Mouse (Mus musculus): ENCODE measurements around the gene Lmntd1. TPM values are rescaled to one million over a fixed set of nuclear protein-coding genes. Genes with fewer than 3 reads are reported as not detected.
"Not testable (repeated sequence)": the region's sequence is repeated elsewhere in the genome, so short reads cannot be mapped to it uniquely, and the experiment has no call there.

Lmntd1 gene
- polyA plus RNA-seq, 1 experiment, result not detected

- no peak overlapping the region for H3K4me3 ChIP-seq (ENCODE audit: insufficient read depth, low read depth, low read length)
- H3K4me1 ChIP-seq (ENCODE audit: control insufficient read depth, insufficient read depth, insufficient read length, low read length), result no peaks in the 10 kb centered on the region
- H3K27ac ChIP-seq (replicated peaks; ENCODE audit: low read depth, low read length), result no peak overlapping the region
Observed at GRCm38 (mm10) chr6:145353806-145354205, 260.3 kb downstream of the Lmntd1 start.

GRCm38 (mm10) chr6:145352705-145353104, 261.4 kb downstream of the Lmntd1 start:
- Histone ChIP-seq H3K4me3 (ENCODE audit: insufficient read depth, low read depth, low read length) (no peak overlapping the region), H3K27ac (replicated peaks; ENCODE audit: low read depth, low read length) (no peak overlapping the region), H3K4me1 (ENCODE audit: control insufficient read depth, insufficient read depth, insufficient read length, low read length) (no peaks in the 10 kb centered on the region)

DNA sequence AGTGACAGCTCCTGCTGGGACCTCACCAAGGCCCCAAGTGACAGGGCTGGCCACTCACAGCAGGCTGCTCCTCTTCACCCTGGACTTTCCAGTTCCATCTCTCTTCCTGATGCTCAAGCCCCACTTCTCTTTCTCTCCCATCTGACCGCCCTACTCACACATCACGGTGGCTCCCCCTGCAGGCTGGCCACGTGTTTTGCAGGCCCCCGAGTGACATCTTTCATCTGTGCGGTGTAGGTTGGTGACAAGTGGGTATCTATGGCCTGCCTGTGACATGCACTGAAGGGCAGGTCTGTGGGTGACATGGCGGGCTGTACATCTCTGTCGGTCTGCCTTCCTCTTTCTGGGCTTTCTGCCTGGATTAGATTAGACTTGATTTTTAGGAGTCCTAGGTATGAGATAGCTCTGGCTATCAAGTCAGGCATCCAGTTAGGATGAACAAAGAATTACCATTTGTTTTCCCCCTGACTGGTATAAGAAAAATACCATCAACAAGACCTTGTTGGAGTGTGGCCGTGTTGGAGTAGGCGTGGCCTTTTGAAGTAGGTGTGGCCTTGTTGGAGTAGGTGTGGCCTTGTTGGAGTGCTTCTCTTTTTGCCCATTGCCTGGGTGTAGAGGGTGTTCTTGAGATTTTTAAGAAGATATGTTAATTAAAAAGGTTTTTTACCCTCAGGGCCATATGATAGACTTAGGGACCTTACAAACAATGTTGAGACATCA, 265.8 kb downstream of the Lmntd1 start:
- Histone ChIP-seq H3K27ac (replicated peaks; ENCODE audit: low read depth, low read length) (no peak overlapping the region), H3K4me3 (ENCODE audit: insufficient read depth, low read depth, low read length) (no peak overlapping the region), H3K4me1 (ENCODE audit: control insufficient read depth, insufficient read depth, insufficient read length, low read length) (no peaks in the 10 kb centered on the region)

DNA sequence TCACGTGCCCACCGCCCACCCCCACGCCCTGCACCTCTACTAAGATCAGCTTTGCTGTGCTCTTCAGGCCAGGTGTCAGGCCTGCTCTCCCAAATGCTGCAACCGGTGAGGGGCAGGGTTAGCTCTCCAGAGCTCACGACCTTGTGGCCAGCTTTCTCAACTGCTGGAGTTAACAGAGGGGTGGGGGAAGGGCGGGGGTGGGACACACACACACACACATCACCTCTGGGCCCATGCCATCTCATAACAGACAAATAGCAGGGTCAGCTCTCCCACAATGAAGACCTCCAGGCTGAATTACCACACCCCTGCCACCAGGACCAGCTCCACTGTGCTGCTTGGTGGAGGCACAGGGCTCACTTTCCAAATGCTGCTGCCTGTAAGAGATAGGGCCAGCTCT, 266.5 kb downstream of the Lmntd1 start:
- Histone ChIP-seq H3K4me1 (ENCODE audit: control insufficient read depth, insufficient read depth, insufficient read length, low read length) (no peaks in the 10 kb centered on the region), H3K4me3 (ENCODE audit: insufficient read depth, low read depth, low read length) (no peak overlapping the region), H3K27ac (replicated peaks; ENCODE audit: low read depth, low read length) (no peak overlapping the region)

GRCm38 (mm10) chr6:145346789-145347557, 267.1 kb downstream of the Lmntd1 start:
- Histone ChIP-seq H3K4me3 (ENCODE audit: insufficient read depth, low read depth, low read length) (no peak overlapping the region), H3K27ac (replicated peaks; ENCODE audit: low read depth, low read length) (no peak overlapping the region), H3K4me1 (ENCODE audit: control insufficient read depth, insufficient read depth, insufficient read length, low read length) (no peaks in the 10 kb centered on the region)

DNA sequence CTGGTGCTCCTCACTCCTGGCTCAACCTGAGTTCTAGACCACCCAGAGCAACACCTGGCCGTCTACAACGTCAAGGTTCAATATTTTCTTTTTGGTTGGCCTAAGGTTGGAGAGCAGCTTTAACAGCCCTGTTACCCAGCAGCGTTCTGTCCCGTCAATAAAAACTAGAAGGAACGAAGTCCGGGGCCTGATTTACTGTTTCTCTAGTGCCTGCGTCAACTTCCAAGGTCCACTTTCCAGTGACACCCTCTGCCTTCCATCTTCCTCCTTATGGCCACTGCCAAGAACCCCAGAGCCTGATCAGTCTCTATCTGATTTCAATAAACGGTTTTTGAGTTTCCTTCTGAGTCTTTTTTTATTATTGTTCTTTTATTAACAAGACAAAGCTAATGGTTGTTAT, 267.8 kb downstream of the Lmntd1 start:
- Histone ChIP-seq H3K27ac (replicated peaks; ENCODE audit: low read depth, low read length) (no peak overlapping the region), H3K4me3 (ENCODE audit: insufficient read depth, low read depth, low read length) (no peak overlapping the region)

GRCm38 (mm10) chr6:145344719-145345118, 269.4 kb downstream of the Lmntd1 start:
- no peak overlapping the region for H3K4me3 ChIP-seq (ENCODE audit: insufficient read depth, low read depth, low read length)
- no peak overlapping the region for H3K27ac ChIP-seq (replicated peaks; ENCODE audit: low read depth, low read length)
- no peaks in the 10 kb centered on the region for H3K4me1 ChIP-seq (ENCODE audit: control insufficient read depth, insufficient read depth, insufficient read length, low read length)

More for the DNA sequence above, 267.8 kb downstream of the Lmntd1 start:
- no peaks in the 10 kb centered on the region for H3K4me1 ChIP-seq (ENCODE audit: control insufficient read depth, insufficient read depth, insufficient read length, low read length)

- no peak overlapping the region for H3K27ac ChIP-seq (replicated peaks; ENCODE audit: low read depth, low read length)
- no peaks in the 10 kb centered on the region for H3K4me1 ChIP-seq (ENCODE audit: control insufficient read depth, insufficient read depth, insufficient read length, low read length)
- H3K4me3 ChIP-seq (ENCODE audit: insufficient read depth, low read depth, low read length), result no peak overlapping the region
Observed at GRCm38 (mm10) chr6:145343457-145343856, 270.7 kb downstream of the Lmntd1 start.

- H3K4me1 ChIP-seq (ENCODE audit: control insufficient read depth, insufficient read depth, insufficient read length, low read length), result no peaks in the 10 kb centered on the region
- no peak overlapping the region for H3K4me3 ChIP-seq (ENCODE audit: insufficient read depth, low read depth, low read length)
- H3K27ac ChIP-seq (replicated peaks; ENCODE audit: low read depth, low read length), result no peak overlapping the region
Observed at GRCm38 (mm10) chr6:145342836-145343235, 271.3 kb downstream of the Lmntd1 start.

DNA sequence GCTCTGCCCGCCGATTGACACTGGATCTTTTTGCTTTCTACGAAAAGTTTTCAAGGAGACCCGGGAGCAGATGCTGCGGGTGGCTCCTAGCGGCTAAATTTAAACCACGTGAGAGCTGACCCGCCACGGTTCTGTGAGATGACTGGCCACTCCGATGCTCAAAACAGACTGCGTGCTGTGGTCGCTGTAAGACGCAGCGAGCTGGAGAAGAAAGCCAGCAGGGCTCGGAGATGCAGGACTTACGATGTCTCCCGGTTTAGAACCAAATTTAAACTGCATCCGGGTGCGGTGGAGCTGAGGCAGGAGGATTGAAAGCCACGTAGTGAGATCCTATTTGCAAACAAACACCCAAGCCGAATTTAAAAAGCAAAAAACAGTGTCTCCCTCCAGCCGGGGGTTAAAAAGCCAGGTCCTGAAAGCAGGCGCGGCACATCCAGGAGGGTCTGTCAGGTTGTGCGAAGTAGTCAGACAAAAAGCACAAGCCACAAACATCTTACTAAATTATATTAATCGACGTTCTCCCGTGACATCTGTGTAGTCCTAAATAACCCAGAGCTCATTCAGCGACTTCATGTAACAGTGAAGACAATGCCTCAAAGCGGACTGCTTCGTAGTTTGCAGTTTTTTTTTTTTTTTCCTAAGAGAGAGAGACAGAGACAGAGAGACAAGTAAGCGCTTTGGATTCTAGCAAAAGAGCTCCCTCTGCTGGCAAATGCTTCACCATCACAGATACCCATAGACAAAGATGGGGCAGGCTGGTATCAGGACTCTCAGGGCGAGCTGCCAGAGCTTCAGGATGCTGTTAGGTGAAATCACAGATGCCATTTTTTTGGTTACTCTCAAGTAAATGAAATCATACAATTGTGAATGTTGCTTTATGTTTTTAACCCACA, 272.6 kb downstream of the Lmntd1 start:
- peak overlapping the region; percentile 57 for H3K4me3 ChIP-seq (ENCODE audit: insufficient read depth, low read depth, low read length)
- no peaks in the 10 kb centered on the region for H3K4me1 ChIP-seq (ENCODE audit: control insufficient read depth, insufficient read depth, insufficient read length, low read length)
- peak overlapping the region; percentile 53 for H3K27ac ChIP-seq (replicated peaks; ENCODE audit: low read depth, low read length)

- Histone ChIP-seq H3K27ac (replicated peaks; ENCODE audit: low read depth, low read length) (peak overlapping the region; percentile 97), H3K4me1 (ENCODE audit: control insufficient read depth, insufficient read depth, insufficient read length, low read length) (no peaks in the 10 kb centered on the region), H3K4me3 (ENCODE audit: insufficient read depth, low read depth, low read length) (peak overlapping the region; percentile 57)
Observed at GRCm38 (mm10) chr6:145340657-145341146, 273.4 kb downstream of the Lmntd1 start.

DNA sequence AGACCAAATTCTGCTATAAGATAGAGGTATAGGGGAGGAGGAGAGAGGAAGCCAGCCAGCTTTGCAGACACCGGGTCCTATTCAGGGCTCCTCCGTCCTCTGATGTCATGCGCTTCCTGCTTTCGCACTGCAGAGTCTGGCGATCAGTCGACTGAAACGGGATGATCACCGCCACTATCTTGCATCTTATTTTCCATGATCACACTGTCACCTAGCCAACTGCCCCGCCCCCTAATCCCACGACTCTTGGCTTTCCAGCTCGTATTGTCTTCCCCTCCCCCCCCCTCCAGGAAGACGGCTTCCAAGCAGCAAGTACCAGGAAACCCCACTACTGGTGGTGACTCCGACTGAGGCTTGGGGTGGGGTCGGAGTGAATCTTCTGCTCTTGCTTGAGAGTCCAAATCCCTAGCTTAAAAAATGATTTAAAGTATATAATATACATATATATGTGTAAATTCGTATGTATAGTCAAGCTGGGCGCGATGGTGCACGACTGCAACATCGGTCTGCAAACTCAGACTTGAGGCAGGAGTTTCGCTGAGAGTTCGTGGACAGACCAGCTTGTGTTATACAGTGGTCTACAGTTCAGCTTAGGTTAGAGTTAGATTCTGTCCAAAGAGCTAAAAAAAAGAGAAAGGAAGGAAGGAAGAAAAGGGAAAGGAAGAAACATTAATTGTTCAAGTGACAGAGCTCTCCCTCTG, 274.0 kb downstream of the Lmntd1 start:
- H3K27ac ChIP-seq (replicated peaks; ENCODE audit: low read depth, low read length), result peak overlapping the region; percentile 97
- no peaks in the 10 kb centered on the region for H3K4me1 ChIP-seq (ENCODE audit: control insufficient read depth, insufficient read depth, insufficient read length, low read length)
- H3K4me3 ChIP-seq (ENCODE audit: insufficient read depth, low read depth, low read length), result peak overlapping the region; percentile 57

DNA sequence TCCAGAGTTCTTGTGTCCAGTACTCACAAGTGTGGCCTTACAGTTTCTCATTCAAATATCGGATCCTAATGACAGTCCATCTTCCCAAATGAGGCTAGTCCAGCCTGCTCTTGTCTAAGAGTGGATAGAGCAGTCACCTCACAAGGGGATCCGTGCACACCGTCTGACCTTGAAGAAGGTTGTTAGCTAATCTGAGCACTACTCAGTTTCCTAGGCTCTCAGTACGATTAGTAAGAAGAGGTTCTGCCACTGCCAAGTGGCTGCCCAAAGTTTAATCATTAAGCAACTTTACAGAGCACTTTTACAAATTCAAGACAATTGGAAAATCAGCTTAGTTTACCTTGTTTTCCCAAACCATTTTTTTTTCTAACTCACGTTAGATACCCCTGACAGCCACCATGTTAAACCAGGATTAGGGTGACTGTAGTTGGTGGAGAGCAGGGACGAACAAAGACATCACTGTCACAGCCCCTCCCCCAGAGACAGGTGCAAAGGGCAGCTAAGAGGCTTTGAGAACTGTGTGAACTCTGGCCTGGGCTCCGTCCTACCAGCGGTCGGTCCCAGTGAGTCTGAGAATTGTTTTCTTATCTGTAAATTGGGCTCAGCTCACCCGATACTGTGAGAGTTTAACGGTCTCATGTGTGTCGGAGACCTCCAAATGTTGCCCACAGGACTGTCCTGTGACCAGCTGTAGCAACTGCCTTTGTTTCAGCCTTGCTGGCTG, 275.4 kb downstream of the Lmntd1 start:
- no peak overlapping the region for H3K4me3 ChIP-seq (ENCODE audit: insufficient read depth, low read depth, low read length)
- H3K4me1 ChIP-seq (ENCODE audit: control insufficient read depth, insufficient read depth, insufficient read length, low read length), result no peaks in the 10 kb centered on the region
- no peak overlapping the region for H3K27ac ChIP-seq (replicated peaks; ENCODE audit: low read depth, low read length)

DNA sequence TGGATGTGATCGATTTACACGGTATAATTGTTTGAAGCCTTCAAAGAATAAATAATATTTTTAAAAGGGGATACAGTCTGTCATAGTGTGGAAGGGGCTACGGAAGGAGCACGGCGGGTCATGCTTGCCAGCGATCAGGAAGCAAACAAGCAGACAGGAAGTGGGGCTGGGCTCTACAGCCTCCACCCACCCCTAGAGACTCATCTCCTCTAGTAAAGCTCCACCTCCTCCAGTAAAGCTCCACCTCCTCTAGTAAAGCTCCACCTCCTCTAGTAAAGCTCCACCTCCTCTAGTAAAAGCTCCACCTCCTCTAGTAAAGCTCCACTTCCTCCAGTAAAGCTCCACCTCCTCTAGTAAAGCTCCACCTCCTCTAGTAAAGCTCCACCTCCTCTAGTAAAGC, 276.6 kb downstream of the Lmntd1 start:
- H3K4me1 ChIP-seq (ENCODE audit: control insufficient read depth, insufficient read depth, insufficient read length, low read length); H3K27ac ChIP-seq (replicated peaks; ENCODE audit: low read depth, low read length); H3K4me3 ChIP-seq (ENCODE audit: insufficient read depth, low read depth, low read length): not testable (repeated sequence)

All from brown adipose tissue, adult 24 weeks (tissue).